Comparison of ENCODE assay signal across 25 mouse cellular contexts in the genomic region with DNA sequence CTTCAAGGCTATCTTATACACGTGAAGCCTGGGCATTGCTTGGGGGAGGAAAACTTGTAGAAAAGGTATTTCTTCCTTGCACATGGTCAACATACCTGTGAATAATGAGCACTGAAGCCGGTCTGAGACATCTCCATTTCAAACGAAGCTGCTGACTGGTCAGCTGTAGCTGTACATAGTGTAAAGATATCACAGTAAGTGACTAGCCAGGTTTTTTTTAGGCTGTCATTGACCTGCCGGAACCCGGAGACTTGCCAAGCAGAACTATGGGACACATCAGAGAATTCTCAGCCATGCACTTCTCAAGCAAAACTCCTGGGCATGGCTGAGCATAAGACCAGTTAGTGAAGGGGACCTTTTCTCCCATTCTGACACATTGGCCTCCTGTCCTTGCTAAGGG.
DNase-seq lines count a peak whose midpoint lies in the region; ATAC-seq and TF ChIP-seq lines count a peak whose summit lies in the region.
"Had no signal": no experiment of that assay in that cellular context is flagged by ENCODE, and none has a peak within 500 bp of the region (broad histone marks: within the 10 kb centered on the region; RNA-seq: fewer than 3 reads in every experiment).

No protein-coding gene starts in this region.

- H3K9me3 ChIP-seq in heart, embryonic 13.5 days, result no peaks in the 10 kb centered on the region
- H3K9me3 ChIP-seq in heart, embryonic 15.5 days (replicated peaks), result no peaks in the 10 kb centered on the region; the same call in 1 of the 2 replicates
- peaks cover 4% of the 10 kb centered on the region; the same call in 1 of the 2 replicates for H3K9me3 ChIP-seq in heart, postnatal 0 days (replicated peaks; ENCODE audit: control insufficient read depth, low read length)
- H3K9me3 ChIP-seq: embryonic facial prominence, embryonic 10.5 days; embryonic facial prominence, embryonic 12.5 days; forebrain, embryonic 13.5 days; G1E had no signal

- no peak overlapping the region for H3K9ac ChIP-seq in heart, embryonic 13.5 days
- no peak overlapping the region for H3K9ac ChIP-seq in heart, embryonic 15.5 days
- H3K9ac ChIP-seq in heart, postnatal 0 days (replicated peaks; ENCODE audit: low read depth, low read length), result no peak overlapping the region
- no peak overlapping the region for H3K9ac ChIP-seq in heart, adult 2 months (ENCODE audit: low read depth, low read length)
- H3K9ac ChIP-seq: embryonic facial prominence, embryonic 12.5 days; forebrain, embryonic 13.5 days had no signal

- no peak overlapping the region for H3K4me3 ChIP-seq in heart, embryonic 13.5 days
- H3K4me3 ChIP-seq in heart, embryonic 15.5 days, result no peak overlapping the region
- H3K4me3 ChIP-seq in heart, postnatal 0 days (ENCODE audit: low read depth, low read length), result no peak overlapping the region
- no peak overlapping the region for H3K4me3 ChIP-seq in heart, adult 2 months
- H3K4me3 ChIP-seq: embryonic facial prominence, embryonic 10.5 days; embryonic facial prominence, embryonic 12.5 days; forebrain, embryonic 13.5 days had no signal

- TF ChIP-seq POLR2A in heart, adult 2 months (IDR thresholded peaks at IDR 0.05; ENCODE audit: insufficient read depth, low read depth, low read length), result no peak

- H3K4me2 ChIP-seq in heart, embryonic 13.5 days, result peak overlapping the region; percentile 12; the same call in 1 of the 2 replicates
- H3K4me2 ChIP-seq in heart, embryonic 15.5 days, result no peak overlapping the region; the same call in 1 of the 2 replicates
- H3K4me2 ChIP-seq in heart, postnatal 0 days (ENCODE audit: low read depth, low read length), result no peak overlapping the region
- H3K4me2 ChIP-seq: embryonic facial prominence, embryonic 12.5 days; forebrain, embryonic 13.5 days had no signal

- 41% methylated on average over 5 of the region's 5 CpGs for WGBS in heart, embryonic 13.5 days
- 43% methylated on average over 5 of the region's 5 CpGs for WGBS in heart, embryonic 15.5 days
- 39% methylated on average over 5 of the region's 5 CpGs for WGBS in heart, postnatal 0 days
- 66% methylated on average over 5 of the region's 5 CpGs for WGBS in heart, adult 2 months

- peaks cover 52% of the 10 kb centered on the region for H3K4me1 ChIP-seq in heart, embryonic 13.5 days
- peaks cover 33% of the 10 kb centered on the region for H3K4me1 ChIP-seq in heart, embryonic 15.5 days (replicated peaks)
- peaks cover 36% of the 10 kb centered on the region for H3K4me1 ChIP-seq in heart, postnatal 0 days (ENCODE audit: control insufficient read depth, insufficient read depth)
- H3K4me1 ChIP-seq in heart, adult 2 months (ENCODE audit: control insufficient read depth, insufficient read depth, low read length), result peaks cover 7% of the 10 kb centered on the region
- H3K4me1 ChIP-seq: embryonic facial prominence, embryonic 12.5 days had no signal

- no peak for TF ChIP-seq CTCF in heart, postnatal 0 days (IDR thresholded peaks at IDR 0.05; ENCODE audit: low read depth)
- TF ChIP-seq CTCF in heart, adult 2 months (IDR thresholded peaks at IDR 0.05), result no peak

- H3K27ac ChIP-seq in heart, embryonic 13.5 days (replicated peaks), result peak overlapping the region; percentile 72
- H3K27ac ChIP-seq in heart, embryonic 15.5 days, result peak overlapping the region; percentile 71
- peak overlapping the region; percentile 60 for H3K27ac ChIP-seq in heart, postnatal 0 days (ENCODE audit: low read depth)
- H3K27ac ChIP-seq in heart, adult 2 months, result no peak overlapping the region
- H3K27ac ChIP-seq: embryonic facial prominence, embryonic 10.5 days; embryonic facial prominence, embryonic 12.5 days; forebrain, embryonic 13.5 days had no signal

- no peaks in the 10 kb centered on the region for H3K27me3 ChIP-seq in heart, embryonic 13.5 days (replicated peaks)
- H3K27me3 ChIP-seq in heart, embryonic 15.5 days, result no peaks in the 10 kb centered on the region
- no peaks in the 10 kb centered on the region for H3K27me3 ChIP-seq in heart, postnatal 0 days (ENCODE audit: control insufficient read depth, insufficient read depth, low read length)
- H3K27me3 ChIP-seq in heart, adult 2 months (ENCODE audit: control insufficient read depth, insufficient read depth, low read length), result no peaks in the 10 kb centered on the region
- H3K27me3 ChIP-seq: CH12.LX; embryonic facial prominence, embryonic 12.5 days; forebrain, embryonic 13.5 days; Patski had no signal

- DNase-seq in heart, adult 11 months, result peak; percentile 76
- DNase-seq in heart, adult 18-20 months, result no peak
- DNase-seq in heart, postnatal 36 days, result no peak
- DNase-seq in heart, postnatal 4 days, result no peak
- peak; percentile 44 for DNase-seq in heart, postnatal 0 days (ENCODE audit: low spot score)
- no peak for DNase-seq in heart, adult 2 months
- DNase-seq: adrenal gland, adult 8-10 months; adrenal gland, postnatal 14 days; adrenal gland, postnatal 36 days; B cell, adult 2 months; cerebellum, adult 11-12 months; cerebellum, adult 2 months; cerebellum, adult 9-10 months; cerebellum, postnatal 10 days; cerebellum, postnatal 25 days had no signal

- peaks cover 43% of the 10 kb centered on the region for H3K36me3 ChIP-seq in heart, embryonic 13.5 days
- H3K36me3 ChIP-seq in heart, embryonic 15.5 days, result peaks cover 17% of the 10 kb centered on the region; the same call in 1 of the 2 replicates
- peaks cover 24% of the 10 kb centered on the region for H3K36me3 ChIP-seq in heart, postnatal 0 days (replicated peaks; ENCODE audit: control insufficient read depth, insufficient read depth, low read length)
- peaks cover 21% of the 10 kb centered on the region for H3K36me3 ChIP-seq in heart, adult 2 months (ENCODE audit: control insufficient read depth, insufficient read depth, low read length)
- H3K36me3 ChIP-seq: embryonic facial prominence, embryonic 10.5 days; embryonic facial prominence, embryonic 12.5 days; G1E had no signal

- ATAC-seq in heart, embryonic 13.5 days (ENCODE audit: extremely low read depth, insufficient number of reproducible peaks, low FRiP score, low TSS enrichment), result peak; percentile 42; the same call in 1 of the 2 replicates
- ATAC-seq in heart, embryonic 15.5 days (replicated peaks; ENCODE audit: insufficient number of reproducible peaks, insufficient read depth, low FRiP score, low read depth), result peak; percentile 53; the same call in 1 of the 2 replicates
- ATAC-seq in heart, postnatal 0 days (ENCODE audit: insufficient read depth, low read depth), result peak; percentile 75
- ATAC-seq: activated CD4-positive, CD25-positive, alpha-beta regulatory T cell, adult 4 months; CD4-positive, CD25-positive, alpha-beta regulatory T cell, adult 4 months; forebrain, embryonic 13.5 days; Patski had no signal

- intact Hi-C loops in heart, postnatal 36 days (cut with DNase I), result no loop called here
- intact Hi-C loops in heart, adult 2 months (cut with DNase I), result loop anchor here (5.0 kb wide), 1 partner anchor 95 kb away; no protein-coding TSS in a partner anchor

- no peaks in the 10 kb centered on the region for H3K79me2 ChIP-seq in heart, adult 2 months (replicated peaks; ENCODE audit: control insufficient read depth, insufficient read depth, low read length)

- 0 out of 2 replicates have a peak, but pooled peaks have one; percentile 47 for TF ChIP-seq EP300 in heart, postnatal 0 days (IDR thresholded peaks at IDR 0.05; ENCODE audit: low read depth)
- TF ChIP-seq EP300 in heart, adult 2 months (IDR thresholded peaks at IDR 0.05; ENCODE audit: insufficient read depth, low read depth, low read length), result no peak

Comparison
In these comparisons a context has a peak if more than half of its experiments do, and no peak if none do; other contexts are left out.
1. DNase-seq: peak in heart, adult 11 months (single experiment) and heart, postnatal 0 days (single experiment); none in heart, adult 18-20 months (0 of 2), heart, postnatal 36 days (0 of 2), heart, postnatal 4 days (single experiment) and heart, adult 2 months (0 of 2).
2. Peak in every context shown above with its lines, with median percentiles within 50 percentile points of each other: ATAC-seq.